Mouse (Mus musculus) kidney, adult 9 months (tissue): ENCODE data around the gene Cbs.
A peak's percentile ranks its signal among the peaks of the same experiment; 100 is the strongest.

Experiments
- DNase-seq: peaks from one replicate; pipeline ENCODE4 v3.0.0; 2022

Gene Cbs

DNA sequence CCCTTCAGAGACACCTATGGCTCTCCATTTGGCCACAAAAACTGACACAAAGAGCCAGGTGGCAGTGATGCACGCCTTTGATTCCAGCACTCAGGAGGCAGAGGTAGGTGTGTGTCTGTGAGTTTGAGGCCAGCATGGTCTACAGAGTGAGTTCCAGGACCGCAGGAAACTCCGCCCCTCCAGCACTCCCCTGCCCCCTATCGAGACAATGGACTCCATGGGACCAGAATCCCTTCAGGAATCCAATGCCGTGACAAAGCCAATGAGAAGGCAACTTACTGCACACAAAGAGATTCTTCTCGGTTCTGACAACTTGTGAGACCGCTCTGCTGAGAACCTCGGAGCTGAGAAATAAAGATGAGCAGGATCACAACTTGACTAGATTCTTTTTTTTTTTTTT lies 5.3 kb upstream of the Cbs start:
- no peak for DNase-seq

DNA sequence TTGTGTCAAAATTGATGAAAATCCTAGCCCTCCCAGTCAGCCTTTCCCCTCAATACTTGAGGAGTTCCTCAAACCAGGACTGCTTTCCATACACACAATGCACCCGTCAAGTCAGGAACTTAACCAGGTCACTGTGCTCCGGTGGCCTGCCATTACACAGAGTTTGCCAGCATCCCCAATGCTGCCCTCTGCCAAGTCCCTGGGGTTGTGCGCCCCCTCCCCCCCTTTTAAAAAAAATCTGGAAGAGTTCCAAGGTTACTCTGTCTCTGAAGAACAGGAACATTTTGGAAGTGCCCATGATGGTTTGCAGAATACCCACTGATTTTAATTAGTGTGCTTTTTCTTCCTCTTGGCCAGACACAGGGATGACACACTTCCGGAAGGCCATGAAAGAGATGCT lies 2.6 kb upstream of the Cbs start:
- DNase-seq, result no peak

DNA sequence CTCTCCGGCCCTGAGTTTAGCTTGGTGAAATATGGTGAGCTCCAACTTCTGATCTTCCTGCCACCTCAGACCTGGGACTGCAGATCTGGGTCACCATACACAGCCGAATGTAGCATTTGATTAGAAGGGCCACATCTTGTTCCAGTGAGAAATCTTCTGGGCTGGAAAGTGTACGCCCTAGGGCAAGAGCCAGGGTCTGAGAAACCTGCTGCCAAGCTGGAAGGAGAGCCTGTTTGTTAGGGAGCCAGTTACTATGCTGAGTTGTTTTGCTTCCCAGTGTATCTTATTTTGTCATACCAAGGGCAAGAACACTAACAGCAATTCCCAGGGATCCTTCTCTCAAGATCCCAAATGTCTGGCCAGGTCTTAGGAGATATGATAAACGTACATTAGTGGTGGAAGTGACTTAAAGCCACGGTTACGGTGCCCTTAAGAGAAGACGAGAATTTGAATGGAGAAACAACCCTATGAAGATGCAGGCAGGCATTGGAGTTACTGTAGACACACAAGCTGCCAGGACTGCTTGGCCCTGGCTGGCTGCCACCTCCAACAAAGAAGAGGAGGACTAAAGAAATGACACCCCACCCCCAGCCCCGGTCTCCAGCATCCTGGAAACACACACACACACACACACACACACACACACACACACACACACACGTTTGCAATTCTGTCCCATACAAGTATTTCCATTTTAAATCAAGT lies 980 bp upstream of the Cbs start:
- peak; percentile 30 for DNase-seq

DNA sequence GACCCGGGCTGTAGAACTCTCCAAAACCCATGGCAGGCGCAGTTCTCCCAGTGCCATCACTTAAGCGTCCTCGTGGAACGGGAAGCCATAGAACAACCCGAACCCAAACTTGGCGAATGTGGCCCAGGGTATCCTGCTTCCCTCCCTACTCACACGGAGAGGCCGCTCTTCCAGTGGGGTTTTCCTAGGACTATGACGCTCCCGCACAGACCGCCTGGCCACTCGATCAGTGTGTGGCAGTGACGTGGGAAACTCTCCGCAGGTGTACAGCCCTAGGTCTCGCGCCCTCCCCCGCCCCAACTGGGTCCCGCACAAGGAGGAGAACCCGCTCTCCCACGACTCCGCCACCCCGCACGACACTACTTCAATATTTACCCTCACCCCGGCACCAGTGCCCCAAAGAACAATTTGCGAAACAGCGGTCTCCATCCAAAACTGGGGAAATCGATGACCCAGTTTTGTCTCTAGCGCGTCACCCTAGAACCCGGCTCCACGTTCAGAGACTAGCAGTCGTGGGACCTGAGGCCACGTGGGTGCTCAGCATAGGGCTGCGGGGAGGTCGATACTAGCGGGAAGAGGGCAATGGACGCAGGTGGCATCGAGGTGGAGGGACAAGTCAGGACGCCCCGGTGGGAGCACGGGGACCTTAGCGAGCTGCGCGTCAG lies 629 bp downstream of the Cbs start:
- DNase-seq, result no peak

DNA sequence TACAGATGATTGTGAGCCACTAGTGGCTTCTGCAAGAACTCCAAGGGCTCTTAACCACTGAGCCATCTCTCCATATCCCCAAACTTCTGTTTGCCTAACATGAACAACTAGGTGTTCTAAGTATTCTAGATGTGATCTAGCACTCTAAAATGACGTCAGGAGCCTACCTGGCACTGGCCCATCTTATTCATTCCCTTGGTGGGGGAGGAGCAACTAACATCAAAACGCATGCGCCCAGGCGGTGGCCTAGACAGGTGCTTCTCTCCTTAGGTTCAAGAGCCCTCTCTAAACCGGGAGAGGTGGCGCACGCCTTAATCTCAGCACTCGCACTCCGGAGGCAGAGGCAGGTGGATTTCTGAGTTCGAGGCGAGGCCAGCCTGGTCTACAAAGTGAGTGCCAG lies 1.3 kb downstream of the Cbs start:
- peak; percentile 64 for DNase-seq

DNA sequence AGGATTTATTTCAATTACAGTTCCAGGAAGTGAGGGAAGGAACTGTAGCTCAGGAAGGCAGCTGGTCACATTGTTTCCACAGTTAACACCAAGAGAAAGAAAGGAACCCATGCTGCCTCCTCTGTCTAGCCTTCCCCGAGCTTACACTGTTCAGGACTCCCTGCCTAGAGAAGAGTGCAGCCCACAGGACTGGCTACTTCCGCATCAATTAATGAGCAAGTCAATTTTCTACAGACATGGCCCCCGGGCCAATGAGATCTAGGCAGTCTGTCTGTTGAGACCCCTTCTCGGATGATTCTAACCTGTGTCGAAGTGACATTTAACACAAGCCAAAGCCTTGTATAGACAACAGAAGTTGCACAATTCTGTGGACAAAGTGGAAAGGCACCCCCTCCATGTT lies 2.1 kb downstream of the Cbs start:
- no peak for DNase-seq

DNA sequence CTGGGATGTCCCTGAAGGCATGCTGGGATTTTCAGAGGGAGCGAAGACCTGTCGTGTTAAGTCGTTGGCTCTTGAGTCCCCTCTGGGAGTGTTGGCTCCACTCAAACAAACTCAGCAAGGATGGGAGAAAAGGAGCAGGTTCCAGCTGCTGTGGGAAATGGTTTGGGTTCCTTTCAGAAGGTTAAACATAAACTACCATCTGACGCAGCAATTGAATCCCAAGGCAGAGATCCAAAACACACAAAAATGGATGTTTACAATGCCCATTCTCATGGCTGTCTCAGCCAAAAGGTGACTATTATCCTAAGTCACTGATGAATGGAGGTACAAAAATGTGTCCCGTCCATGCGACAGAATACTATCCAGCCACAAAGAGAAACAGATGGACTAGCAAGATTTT lies 4.0 kb downstream of the Cbs start:
- DNase-seq, result peak; percentile 69

DNA sequence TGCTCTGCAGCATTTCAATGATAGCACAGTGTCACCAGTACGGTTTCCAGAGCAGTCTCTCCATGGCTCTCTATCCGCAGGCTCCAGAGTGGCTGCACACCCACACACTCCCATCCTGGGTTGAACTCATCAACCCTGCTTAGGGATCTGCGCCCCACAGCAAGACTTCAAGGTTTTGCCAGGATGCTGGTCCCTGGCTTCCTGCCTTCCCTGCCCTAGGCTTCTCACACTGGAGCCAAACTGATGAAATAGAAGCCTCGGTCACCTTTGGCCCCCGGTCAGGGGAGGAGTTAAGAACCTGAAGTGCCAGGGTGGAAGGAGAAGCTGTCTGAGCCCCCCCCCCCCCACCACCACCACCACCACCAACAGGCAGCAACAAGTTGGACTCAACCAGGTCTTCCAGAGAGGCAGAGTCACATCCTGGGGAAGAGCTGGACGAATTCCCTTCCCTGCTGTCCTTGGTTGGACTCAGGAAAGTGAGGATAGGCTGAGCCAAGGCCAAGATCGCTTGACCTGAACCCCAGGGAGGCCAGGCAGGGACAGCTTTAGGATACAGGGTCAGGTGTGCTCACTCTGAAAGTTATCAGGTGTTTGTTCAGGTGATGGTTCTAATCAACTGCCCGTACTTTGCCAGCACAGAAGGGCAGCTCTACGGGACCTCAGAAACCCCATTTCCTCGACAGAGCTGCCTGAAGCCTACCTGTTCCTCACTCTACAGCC lies 5.8 kb downstream of the Cbs start:
- peak; percentile 48 for DNase-seq

DNA sequence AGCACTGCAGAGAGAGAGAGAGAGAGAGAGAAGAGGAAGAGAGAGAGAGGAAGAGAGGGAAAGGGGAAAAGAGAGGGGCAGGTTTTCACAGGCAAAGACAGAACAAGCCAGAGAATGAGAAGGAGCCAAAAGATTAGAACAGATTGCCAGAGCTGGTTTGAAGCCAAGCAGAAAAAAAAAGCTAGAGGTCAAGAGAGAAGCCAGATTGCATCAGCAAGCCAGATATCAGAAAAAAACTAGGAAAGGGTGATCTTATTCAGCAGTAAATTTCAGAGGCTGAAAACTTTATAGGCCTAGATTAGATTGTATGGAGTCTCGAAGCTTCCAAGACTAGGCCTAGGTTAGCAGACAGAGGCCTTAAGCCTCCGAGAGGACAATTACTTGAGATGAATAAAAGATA lies 9.1 kb downstream of the Cbs start:
- no peak for DNase-seq

DNA sequence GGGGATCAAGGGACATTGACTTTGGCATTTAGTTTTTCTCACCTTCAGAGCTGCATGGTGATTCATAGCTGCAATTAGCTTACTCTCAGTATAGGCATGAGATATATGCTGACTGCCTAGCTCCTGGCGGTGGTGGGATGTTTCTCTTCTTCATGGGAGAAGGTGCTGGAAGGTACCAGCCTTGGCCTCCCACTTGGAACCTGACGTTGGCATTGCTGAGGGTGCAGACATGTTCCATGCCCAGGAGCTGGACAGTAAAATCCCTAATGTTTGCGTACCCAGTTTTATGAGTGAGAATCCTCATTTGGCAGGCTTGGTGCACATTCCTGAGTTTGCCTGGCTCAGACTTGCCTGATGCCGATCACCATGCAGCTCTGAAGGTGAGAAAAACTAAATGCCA lies 13.9 kb downstream of the Cbs start:
- no peak for DNase-seq

DNA sequence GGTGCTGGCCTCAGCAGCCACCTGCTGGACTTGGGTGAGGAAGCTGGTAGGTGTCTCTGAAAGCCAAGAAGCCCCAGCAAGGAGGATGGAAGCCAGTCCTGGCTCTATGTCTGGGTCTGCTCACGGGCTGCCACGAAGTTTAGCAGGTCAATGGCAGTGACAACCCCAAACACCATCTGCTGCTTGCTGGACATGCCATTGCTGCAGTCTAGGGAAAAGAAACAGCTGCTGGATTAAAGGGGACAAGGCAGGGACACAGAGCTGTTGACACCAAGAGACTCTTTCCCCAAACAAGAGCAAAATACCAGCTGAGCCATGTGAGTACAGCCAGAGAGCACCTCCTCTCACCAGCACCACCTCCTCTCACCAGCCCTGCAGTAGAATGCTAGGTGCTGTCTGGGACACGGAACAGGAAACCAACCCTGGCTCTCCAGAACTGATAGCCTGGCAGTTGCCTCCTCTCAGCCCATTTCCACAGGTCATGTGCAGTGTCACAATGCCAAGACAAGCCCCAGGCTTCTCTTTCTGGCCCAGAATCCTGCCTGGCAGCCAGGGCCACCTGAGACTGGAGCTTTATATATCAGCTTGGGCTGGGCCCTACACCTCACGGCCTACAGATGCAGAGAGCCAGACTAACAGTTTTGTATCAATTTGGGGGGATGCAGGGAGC lies 23.8 kb downstream of the Cbs start:
- no peak for DNase-seq

DNA sequence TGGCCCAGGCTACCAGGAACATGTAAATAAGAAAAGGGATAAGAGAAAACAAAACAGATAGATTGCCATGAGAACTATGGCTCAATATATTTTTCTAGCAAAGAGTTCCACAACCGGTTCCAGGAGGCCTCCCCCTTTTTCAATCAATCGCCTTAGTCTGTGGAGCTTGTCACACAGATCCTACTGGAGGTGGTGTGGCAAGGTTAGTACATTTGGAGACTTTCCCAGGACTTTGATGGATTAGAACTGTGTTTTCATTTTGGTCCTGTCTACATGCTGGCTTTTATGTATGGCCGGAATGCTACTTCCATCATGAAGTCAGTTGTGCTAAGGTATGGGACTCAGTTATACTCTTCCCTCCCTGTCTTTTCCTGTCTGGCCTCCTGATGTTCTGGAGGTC lies 27.1 kb downstream of the Cbs start:
- DNase-seq, result no peak

DNA sequence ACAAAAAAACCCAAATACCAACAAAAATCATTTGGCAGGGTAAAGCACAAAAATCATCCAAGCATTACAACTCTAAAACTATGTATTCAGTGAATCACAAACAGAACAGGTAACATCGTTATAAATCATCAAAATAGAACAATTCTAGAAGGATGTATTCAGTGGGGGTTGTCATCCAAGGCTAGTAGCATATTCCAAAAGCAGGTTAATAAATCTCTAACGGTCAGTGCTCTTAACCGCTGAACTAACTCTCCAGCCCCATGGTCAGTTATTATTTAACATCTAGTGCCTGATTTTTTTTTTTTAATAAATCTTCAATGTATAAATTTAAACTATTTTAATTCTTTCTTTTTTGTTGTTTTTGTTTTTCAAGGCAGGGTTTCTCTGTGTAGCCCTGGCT lies 27.9 kb downstream of the Cbs start:
- peak; percentile 58 for DNase-seq

DNA sequence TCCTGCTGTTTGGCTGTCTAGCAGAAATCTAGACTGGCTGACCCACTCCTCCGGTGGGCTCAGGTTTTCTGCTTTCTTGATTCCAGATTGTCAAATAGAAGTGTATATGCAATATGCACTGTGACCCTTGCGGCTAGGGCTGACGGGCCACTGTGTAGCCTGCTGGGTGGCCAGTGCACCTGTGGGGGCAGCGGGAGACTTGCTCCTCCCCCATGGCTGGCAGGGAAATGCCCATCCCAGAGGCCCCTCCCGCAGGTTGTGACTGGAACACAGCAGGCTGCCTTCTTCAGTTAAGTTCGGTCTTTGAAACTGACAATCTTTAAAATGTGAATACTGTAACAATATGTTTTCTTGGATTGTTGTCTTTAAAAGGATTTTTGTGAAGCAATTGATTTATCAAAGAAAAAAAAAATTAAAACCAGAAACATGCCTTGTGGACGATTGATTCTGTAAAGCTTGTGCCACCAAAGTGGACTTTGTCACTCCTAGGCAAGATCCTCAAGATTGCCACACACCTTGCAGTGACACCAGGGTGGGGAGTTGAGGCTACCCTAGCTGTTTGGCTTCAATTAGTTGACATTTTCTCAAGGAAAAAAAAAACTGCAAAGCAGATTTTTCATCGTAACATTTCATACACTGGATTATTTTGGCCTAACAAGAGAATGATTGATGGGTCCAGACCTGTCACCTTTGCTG lies 29.6 kb downstream of the Cbs start:
- no peak for DNase-seq

DNA sequence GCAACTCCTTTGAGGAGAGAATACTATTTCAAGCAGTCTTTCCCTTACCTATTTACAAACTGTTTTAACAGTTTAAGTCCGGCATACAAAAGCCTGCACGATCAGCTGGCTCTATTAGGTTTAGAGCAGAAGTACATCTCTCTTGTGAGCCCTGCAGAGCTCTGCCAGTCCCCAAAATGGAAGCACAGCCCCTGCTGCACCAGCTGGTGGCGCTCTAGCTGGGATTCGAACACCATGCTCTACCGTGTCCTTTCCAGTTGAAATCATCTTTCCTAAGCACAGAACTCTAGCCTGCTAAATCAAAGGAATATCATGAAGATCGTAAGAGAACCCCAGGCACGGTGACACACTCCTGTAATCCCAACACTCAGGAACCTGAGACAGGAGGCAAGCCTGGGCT lies 30.6 kb downstream of the Cbs start:
- no peak for DNase-seq

DNA sequence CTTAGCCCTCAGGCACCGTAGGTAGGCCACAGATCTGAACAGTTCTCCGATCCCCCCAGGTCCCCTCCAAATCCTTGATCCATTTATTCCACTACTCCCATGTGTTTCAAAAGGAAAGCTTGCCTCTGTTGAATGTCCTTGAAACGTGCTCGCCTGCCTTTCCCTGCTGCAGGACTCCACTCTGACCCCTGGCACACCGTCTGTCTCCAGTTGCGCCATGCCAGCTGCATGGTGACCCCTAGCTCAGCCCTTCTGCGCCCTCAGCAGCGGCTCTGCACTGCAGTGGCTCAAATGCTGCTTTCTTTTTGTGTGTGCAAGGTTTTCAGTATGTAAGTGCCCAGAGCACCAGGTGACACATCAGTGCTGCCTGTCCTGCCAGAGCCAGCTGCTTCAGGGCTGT lies 38.4 kb downstream of the Cbs start:
- no peak for DNase-seq

DNA sequence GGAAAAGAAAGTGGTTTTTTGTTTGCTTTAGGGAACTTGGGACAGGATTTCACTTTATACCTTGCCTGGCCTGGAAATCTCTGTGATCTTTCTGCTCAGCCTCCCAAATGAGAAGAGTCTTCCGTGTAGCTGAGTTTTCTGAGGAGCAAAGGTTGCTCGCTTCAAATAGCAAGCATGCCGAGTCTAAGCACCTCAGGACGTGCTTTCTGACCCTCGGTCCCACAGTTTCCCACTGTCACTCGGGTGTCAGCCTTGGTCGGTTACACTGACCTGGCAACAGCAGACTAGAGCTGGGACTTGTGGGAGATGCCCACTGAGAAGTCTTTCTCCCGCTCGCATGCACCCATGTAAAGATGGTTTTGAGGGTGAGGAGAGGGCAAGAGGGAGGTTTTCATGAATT lies 39.1 kb downstream of the Cbs start:
- peak; percentile 62 for DNase-seq

DNA sequence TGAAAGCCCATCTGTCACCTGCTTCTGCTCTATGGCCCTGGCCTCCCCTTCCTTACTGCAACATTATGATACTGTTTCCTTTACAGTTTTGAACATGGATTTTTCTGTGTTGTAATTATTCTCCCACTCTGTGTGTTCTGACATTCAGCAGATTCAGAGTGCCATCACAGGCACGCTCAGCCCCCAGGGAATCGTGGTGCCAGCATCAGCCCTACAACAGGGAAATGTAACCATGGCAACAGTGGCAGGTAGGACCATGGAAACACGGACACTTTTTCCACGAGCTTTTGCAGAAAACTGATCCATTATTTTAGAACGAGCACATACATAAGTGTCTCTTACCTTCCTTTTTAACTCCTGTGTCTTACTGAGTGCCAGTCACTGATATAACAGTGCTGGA lies 42.0 kb downstream of the Cbs start:
- no peak for DNase-seq

DNA sequence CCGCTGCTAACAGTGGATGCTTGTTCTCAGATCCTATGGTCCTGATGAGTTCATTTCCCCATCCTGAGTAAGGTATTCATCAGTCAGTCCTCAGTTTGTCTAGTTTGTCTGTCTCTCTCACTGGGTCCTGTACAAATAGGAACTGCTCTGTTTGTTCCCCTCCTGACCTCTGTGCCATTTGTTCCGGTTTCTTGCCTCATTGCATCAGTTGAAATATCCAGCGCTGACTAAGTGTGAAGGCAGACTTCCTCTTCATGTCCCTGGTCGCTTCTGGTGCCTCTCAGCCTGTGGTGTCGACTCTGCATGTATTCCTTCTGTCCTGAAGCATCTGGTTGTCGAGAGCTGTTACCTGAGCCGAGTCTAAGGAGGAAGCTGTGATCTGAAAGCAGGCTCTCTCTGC lies 42.4 kb downstream of the Cbs start:
- no peak for DNase-seq

DNA sequence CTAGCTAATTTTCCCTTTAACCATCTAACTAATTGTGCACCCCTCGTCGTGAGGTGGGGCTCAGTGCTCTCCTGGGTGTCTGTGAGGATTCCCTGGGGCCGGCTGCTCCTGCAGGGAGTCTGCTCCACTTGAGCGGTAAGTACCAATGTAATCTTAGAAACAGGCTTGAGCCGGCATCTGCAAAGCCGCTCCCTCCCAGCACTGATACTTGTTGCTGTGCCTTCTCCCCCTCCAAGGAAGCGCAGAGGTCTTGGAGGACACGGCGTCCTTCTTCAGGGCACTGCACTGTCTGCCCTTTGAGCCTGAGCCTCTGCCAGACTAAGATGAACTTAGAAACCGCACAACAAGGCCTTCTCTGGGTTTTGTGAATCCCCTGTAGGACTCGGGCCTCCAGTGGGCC lies 46.2 kb downstream of the Cbs start:
- peak; percentile 62 for DNase-seq

DNA sequence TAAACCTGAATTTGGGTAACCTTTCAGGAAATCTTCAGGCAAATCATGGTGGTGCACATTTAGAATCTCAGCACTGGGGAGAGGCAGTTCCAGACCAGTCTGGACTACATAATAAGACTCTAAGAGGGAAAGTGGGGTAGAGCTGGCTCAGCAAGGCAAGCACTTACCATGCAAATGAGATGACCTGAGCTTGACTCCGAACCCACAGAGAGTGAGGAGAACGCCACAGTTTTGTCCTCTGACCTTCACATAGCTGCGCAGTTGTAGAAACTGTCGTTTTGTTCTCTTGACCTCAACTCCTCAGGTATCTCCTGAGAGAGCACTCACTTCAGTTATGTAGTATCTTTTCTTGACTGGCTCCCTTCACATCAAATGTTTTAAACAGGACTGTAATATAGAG lies 48.3 kb downstream of the Cbs start:
- no peak for DNase-seq

DNA sequence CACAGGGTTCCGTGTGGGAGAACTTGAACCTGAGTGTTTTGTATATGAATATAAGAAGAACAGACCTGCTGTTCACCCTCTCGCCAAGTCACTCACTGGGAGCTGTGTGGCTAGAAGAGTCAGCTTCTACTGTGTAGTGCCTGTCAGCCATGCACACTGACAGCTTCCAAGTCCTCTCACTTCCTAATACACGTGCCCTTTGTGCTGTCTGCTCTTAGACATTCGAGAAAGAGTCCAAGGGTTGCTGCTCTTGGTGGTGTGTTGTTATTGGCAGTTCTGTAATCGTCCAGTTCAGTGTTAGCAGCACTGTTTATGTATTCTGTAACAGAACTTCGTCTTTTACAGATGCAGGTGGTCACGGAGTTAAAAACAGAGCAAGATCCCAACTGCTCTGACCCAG lies 48.9 kb downstream of the Cbs start:
- DNase-seq, result peak; percentile 83

DNA sequence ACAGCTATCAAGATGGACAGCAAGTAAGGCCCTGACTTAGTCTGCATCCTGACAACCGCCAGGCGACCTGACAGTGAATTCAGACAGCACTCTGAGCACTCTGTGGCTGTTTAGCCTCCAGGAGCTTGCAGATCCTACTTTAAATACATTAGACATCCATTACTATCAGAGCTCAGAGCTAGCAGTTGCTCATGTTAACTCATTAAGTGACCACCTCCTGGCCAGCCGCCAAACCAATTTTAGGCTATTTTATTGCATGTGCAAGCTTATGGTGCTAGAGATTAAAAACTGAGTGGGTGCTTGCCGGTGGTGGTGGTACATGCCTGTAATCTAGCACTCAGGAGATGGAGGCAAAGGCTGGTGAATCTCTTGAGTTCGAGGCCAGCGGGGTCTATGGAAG lies 53.3 kb downstream of the Cbs start:
- no peak for DNase-seq
